Mouse (Mus musculus) mouse embryonic stem cell (cell line): ENCODE measurements around the gene Hist1h2af.
"Not testable (repeated sequence)": the region's sequence is repeated elsewhere in the genome, so short reads cannot be mapped to it uniquely, and the experiment has no call there.

Experiments used
- in situ Hi-C, 2 experiments: fragments of 300-500 bp; cut with MboI; formaldehyde crosslinking; loops; 1 replicate in 1 of 2; 3 replicates in 1 of 2; pipeline ENCODE4 v1.14.3; 2019 to 2020; ENCODE audit warnings: low sequenced_read_pairs in 2 of 2, low pct_unique_long_range_greater_than_20kb in 1 of 2, mixed read lengths in 1 of 2; ENCODE audit not compliant: unreplicated experiment in 1 of 2

The Hist1h2af gene

GRCm38 (mm10) chr13:23543965-23544786, 10.5 kb downstream of the Hist1h2af start, which contains the start of gene Hist1h3f:
Hist1h3f (plus strand) TSS chr13:23544052.
- in situ Hi-C loops: no loop called here

GRCm38 (mm10) chr13:23544787-23545120, 11.0 kb downstream of the Hist1h2af start:
- in situ Hi-C loops: not testable (repeated sequence)

- in situ Hi-C loops: no loop called here
Measured at GRCm38 (mm10) chr13:23546694-23547093, 13.0 kb downstream of the Hist1h2af start.

- in situ Hi-C loops: no loop called here
Measured at GRCm38 (mm10) chr13:23550761-23551145, 17.0 kb downstream of the Hist1h2af start.

GRCm38 (mm10) chr13:23551146-23551834, 17.6 kb downstream of the Hist1h2af start, which contains the start of gene Hist1h4f:
Hist1h4f (minus strand) TSS chr13:23551648.
- in situ Hi-C loops: not testable (repeated sequence)

- in situ Hi-C loops: no loop called here
Measured at GRCm38 (mm10) chr13:23551931-23552914, 18.5 kb downstream of the Hist1h2af start.

- in situ Hi-C loops: no loop called here
Measured at GRCm38 (mm10) chr13:23552962-23553361, 19.3 kb downstream of the Hist1h2af start, which contains the start of gene Hist1h1d. Hist1h1d (plus strand) TSS chr13:23553262.

GRCm38 (mm10) chr13:23554393-23554792, 20.7 kb downstream of the Hist1h2af start:
- in situ Hi-C loops: no loop called here

- in situ Hi-C loops: no loop called here
Measured at GRCm38 (mm10) chr13:23554925-23555838, 21.5 kb downstream of the Hist1h2af start.

GRCm38 (mm10) chr13:23555839-23556416, 22.2 kb downstream of the Hist1h2af start:
- in situ Hi-C loops: no loop called here

- in situ Hi-C loops: no loop called here
Measured at GRCm38 (mm10) chr13:23556906-23557305, 23.2 kb downstream of the Hist1h2af start.

- in situ Hi-C loops: not testable (repeated sequence)
Measured at GRCm38 (mm10) chr13:23560699-23561098, 27.0 kb downstream of the Hist1h2af start.

GRCm38 (mm10) chr13:23561531-23561882, 27.8 kb downstream of the Hist1h2af start:
- in situ Hi-C loops: not testable (repeated sequence)

- in situ Hi-C loops: not testable (repeated sequence)
Measured at GRCm38 (mm10) chr13:23561883-23562659, 28.4 kb downstream of the Hist1h2af start, which contains the start of gene Hist1h3e. Hist1h3e (minus strand) TSS chr13:23562369.

- in situ Hi-C loops: no loop called here
Measured at GRCm38 (mm10) chr13:23562699-23563462, 29.2 kb downstream of the Hist1h2af start.

GRCm38 (mm10) chr13:23564482-23564881, 30.8 kb downstream of the Hist1h2af start:
- in situ Hi-C loops: no loop called here
